Mouse (Mus musculus): ENCODE data around the gene Kcng3.
A peak's percentile ranks its signal among the peaks of the same experiment; 100 is the strongest.

DNA sequence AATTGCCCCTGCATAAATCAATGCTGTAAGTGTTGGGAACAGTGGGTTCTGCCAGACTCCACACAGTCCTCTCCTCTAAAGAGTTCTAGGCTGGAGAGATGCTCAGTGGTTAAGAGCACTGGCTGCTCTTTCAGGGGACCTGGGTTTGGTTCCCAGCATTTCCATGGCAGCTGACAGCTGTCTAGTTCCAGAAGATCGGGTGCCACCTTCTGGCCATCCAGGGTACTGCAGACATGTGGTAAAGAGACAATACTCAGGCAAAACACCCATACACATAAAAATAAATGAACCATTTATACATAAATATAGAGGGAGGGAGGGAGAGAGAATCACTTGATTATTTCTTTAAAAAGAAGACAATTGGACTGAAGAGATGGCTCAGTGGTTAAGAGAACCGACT, 5.7 kb upstream of the Kcng3 start:
- TF ChIP-seq CTCF (IDR thresholded peaks at IDR 0.05; ENCODE audit: low read depth) (peak; percentile 77), EP300 (IDR thresholded peaks at IDR 0.05; ENCODE audit: low read depth) (no peak)

All from liver, postnatal 0 days (tissue).